Mouse (Mus musculus): ENCODE measurements around the gene Irf2bp2.
A peak's percentile ranks its signal among the peaks of the same experiment; 100 is the strongest.
"Not testable (repeated sequence)": the region's sequence is repeated elsewhere in the genome, so short reads cannot be mapped to it uniquely, and the experiment has no call there.

The Irf2bp2 gene

DNA sequence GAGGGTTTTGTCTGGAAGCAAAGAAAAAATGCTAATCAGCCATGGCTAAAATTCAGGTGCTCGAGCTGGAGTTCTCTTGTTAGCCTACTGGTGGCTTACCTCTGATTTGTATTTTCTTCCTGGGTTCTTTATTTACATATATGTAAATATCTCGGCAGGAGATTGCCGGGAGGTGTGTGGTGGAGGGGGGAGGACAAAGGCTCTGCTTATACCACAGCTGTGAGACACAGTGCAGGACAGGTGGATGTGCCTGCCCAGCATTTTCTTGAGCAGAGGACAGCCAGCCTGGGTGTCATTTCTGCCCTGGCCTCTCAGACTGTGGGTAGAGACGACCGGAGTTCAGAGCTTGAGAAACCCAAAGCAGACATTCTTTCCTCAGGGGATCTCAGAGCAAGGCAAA is 7.5 kb upstream of the Irf2bp2 start:
- DNase-seq = no peak

DNA sequence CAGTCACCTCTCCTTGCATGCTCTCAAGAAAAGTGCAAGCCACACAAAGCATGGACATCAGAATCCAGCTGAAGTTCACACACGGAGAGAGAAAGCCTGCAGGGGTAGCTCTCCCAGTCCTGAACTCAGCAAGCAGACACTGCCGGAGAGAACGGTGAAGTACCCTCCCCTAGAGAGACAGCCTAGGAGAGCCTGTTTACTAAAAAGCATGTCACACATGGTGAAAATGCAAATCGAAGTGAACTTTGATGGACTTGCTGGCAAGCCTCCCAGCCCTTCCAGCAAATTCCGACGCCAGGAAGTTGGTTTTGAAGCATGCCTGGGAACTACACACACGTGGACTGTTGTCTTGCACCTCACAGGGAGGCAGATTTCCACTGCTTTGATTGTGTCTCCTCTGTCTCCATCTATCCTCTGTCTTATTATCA is 7.0 kb upstream of the Irf2bp2 start:
- DNase-seq = no peak

GRCm38 (mm10) chr8:126600388-126600787 is 6.6 kb upstream of the Irf2bp2 start:
- DNase-seq = not testable (repeated sequence)

GRCm38 (mm10) chr8:126599297-126599696 is 5.5 kb upstream of the Irf2bp2 start:
- no peak for DNase-seq

DNA sequence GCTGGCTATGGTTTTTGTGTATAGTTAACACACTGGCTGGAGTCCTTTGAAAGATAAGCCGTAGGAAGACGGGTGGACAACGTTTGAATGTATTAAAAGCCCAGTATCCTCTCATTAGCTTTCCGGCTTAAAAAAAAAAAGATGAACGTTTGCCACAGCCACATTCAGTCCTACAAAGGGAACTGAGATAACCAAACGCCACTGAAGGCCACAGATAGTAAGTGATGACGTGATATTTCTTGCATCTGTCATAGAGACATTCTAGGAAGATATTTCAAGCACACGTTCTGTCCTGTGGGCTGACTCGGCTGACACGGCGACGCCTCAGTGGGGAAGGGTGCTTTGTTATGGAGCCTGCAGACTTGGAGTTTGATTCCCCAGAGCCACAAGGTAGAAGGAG is 4.4 kb upstream of the Irf2bp2 start:
- peak; percentile 73 for DNase-seq

GRCm38 (mm10) chr8:126596721-126597120 is 2.9 kb upstream of the Irf2bp2 start:
- no peak for DNase-seq

- DNase-seq = peak; percentile 81
Measured at GRCm38 (mm10) chr8:126596097-126596634, 2.4 kb upstream of the Irf2bp2 start.

DNA sequence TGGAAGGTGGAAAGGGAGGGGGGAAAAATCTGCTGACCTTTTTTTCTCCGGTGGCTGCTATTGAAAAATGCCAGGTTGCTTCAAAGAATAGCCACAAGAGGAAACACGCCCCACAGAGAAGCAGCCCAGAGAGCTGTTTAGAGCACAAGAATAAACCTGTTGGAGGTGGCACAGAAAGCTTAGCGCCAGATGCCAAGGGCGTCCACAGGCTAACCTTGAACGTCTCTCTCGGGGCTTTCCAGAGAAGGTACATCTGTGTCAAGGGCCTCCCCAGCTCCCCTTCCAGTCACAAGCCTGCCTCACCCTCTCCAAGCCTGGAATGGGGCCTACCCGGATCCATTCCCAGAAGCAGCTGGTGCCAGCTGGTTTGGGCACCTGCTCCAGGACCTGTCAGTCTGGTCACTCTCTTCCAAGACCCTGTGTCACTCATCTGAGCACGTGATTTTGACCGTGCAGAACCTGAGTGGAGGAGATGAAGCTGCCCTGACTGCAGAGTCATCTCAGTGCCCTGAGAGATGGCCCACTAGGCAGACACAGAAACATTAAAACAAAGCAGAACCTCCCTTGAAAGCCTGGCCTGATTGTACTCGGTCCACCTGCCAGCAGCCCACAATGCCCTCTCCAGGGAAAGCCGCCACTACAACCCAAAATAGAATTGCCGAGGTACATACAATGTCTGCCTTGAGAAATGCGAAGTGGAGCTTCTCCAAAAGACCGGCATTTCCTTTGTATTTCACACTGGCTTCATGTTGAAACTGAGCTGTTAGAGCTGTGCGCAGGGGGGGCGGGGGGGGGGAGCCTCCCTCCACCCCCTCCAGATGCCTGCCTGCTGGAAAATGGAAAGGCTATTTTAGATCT is 1.6 kb upstream of the Irf2bp2 start:
- DNase-seq = peak; percentile 17

- peak; percentile 93 for DNase-seq
Measured at GRCm38 (mm10) chr8:126594481-126595000, 755 bp upstream of the Irf2bp2 start.

DNA sequence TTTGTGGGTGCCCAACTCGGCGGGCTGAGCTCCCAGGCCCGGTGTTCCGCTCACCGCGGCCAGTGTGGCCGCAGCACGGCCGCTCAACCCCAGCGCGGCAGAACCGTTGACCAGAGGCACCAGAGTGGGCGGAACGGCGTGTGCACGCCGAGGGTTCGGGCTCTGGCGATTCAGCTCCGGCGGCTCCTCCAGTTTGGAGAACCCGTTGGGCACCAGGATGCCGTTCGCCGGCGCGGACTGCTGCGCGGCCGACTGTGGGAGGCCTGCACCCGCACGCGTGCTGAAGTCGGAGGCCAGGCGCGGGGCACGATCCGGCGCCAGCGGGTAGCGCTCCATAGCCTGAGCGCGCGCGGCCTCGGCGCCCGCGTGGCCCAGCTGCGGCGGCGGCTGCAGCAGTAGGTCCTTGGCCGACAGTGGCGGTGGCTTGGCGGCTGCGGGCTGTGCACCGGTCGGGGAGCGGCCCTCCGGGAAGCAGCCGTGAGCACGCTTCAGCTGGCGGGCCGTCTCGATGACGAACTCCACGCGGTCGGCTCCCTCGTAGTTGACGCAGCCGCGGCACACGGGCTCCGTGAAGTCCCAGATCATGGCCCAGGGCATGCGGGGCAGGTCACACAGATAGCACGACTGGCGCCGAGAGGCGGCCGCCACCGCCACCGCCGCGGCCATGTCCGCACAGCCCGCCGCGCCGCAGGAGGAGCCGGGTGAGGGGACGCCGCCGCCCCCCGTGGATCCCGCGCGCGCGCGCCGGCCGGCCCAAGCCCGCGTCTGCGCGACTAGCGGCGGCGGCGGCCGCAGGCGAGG is 815 bp downstream of the Irf2bp2 start:
- DNase-seq = peak; percentile 50

DNA sequence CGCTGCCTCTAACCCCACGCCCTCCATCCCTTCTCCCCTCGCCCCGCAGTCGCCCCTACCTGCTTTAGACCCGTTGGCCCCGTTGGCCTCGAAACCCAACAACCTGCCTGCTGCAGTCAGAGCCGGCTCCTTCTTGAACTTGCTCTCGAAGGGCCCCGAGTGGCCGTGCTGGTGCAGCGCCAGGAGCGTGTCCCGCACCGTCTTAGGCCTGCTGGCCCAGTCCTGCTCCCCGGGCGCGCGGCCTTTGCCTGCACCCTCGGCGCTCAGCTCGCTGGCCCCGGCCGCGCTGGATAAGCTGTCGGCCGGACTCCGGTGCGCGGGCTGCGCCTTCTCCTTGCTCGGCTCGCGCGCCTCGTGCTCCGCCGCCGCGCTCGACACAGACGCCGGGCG is 1.4 kb downstream of the Irf2bp2 start:
- peak; percentile 54 for DNase-seq

- DNase-seq = peak; percentile 62
Measured at GRCm38 (mm10) chr8:126591821-126592268, 1.9 kb downstream of the Irf2bp2 start.

- peak; percentile 65 for DNase-seq
Measured at GRCm38 (mm10) chr8:126591141-126591820, 2.5 kb downstream of the Irf2bp2 start.

DNA sequence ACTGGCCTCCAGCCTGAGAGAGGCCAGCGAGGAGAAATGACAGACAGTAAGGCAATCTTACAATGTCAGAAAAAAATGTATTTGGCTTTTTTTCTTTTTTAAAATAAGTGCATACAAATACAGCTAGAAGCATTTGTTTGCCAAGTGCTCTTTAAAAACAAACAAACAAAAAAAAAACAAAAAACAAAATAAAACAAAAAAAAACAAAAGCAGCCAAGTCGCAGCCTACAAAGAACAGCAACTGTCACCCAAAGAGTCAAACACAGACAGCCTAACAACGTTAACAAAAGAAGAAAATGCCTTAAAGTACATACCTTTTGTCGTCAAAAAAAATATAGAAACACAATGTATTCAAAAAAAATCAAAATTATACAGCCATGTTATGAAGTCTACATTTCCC is 3.2 kb downstream of the Irf2bp2 start:
- no peak for DNase-seq

- peak; percentile 77 for DNase-seq
Measured at GRCm38 (mm10) chr8:126590024-126590529, 3.7 kb downstream of the Irf2bp2 start.

- no peak for DNase-seq
Measured at GRCm38 (mm10) chr8:126589507-126590023, 4.2 kb downstream of the Irf2bp2 start.

DNA sequence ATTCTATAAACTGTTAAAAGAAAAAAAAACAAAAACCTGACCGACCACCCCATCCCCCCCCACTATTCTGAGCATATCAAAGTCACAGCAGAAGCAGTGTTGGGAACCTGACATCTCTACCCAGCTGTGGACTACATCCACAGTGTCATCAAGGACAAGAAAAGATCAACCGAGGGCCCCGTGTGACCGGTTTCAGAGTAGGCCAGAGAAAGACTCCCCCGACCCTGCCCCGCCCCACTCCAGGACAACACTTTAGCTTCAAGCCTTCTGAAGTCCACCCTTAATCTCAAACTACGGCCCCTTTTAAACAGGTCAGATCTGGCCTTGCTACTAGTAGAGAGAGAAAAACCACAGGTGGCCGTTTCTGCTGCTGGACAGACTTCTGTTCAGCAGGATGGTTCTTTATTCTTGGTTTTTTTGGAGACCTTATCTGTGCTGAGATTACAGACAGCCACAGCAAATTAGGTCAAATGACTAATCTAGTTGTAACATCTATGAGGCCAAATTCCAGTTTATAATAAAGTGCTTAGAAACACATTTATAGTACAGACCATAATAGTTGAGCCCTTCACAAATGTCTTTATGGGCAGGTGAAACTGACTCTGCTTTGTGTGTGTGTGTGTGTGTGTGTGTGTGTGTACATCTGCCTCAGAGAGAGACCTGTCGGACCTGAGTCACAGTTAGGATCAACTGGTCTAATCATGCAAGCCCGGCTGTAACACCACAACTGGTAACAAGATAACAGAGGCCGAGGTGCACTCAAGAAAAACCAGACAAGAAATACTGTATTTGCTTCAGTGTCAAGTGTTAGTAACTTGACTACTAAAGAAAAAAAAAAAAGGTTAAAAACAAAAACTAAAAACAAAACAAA is 4.9 kb downstream of the Irf2bp2 start:
- DNase-seq = peak; percentile 71

- DNase-seq = peak; percentile 62
Measured at GRCm38 (mm10) chr8:126587836-126588503, 5.8 kb downstream of the Irf2bp2 start.

GRCm38 (mm10) chr8:126586599-126587577 is 6.9 kb downstream of the Irf2bp2 start:
- no peak for DNase-seq

All from liver (tissue).